Mouse (Mus musculus) erythroid progenitor cell, adult 5-6 weeks (primary cell): ENCODE results near the gene Mettl16. TPM values are rescaled to one million over a fixed set of nuclear protein-coding genes. Genes with fewer than 3 reads are reported as not detected.
A peak's percentile ranks its signal among the peaks of the same experiment; 100 is the strongest.

Source experiments
- ATAC-seq: replicated peaks from 2 replicates; pipeline ENCODE4 v1.8.0; 2016; ENCODE audit warnings: moderate number of reproducible peaks, mild to moderate bottlenecking, moderate TSS enrichment, inconsistent platforms; ENCODE audit not compliant: poor library complexity, low FRiP score, severe bottlenecking
- total RNA-seq, 2 experiments: library from RNA; stranded (forward) in 1 of 2; stranded (reverse) in 1 of 2; fragments of 150-400 nt in 1 of 2; fragments of 186-747, 209-891 nt in 1 of 2; gene quantifications; 2 replicates each; pipeline versions ENCODE4 v1.2.3 to v1.2.4; 2015 to 2017; ENCODE audit warnings: low replicate concordance in 2 of 2

Gene Mettl16
- total RNA-seq, 2 experiments from 2014 or later, result 5.0 to 5.4 TPM

- ATAC-seq, result no peak
Observed at GRCm38 (mm10) chr11:74842045-74842444, 71.4 kb downstream of the Mettl16 start.

- no peak for ATAC-seq
Observed at GRCm38 (mm10) chr11:74842656-74843434, 72.2 kb downstream of the Mettl16 start.

- no peak for ATAC-seq
Observed at GRCm38 (mm10) chr11:74843435-74843714, 72.7 kb downstream of the Mettl16 start.

GRCm38 (mm10) chr11:74843761-74844160 lies 73.1 kb downstream of the Mettl16 start:
- no peak for ATAC-seq

- ATAC-seq, result no peak
Observed at GRCm38 (mm10) chr11:74845784-74846183, 75.2 kb downstream of the Mettl16 start.

- ATAC-seq, result peak; percentile 80
Observed at GRCm38 (mm10) chr11:74847919-74848521, 77.4 kb downstream of the Mettl16 start.

- no peak for ATAC-seq
Observed at GRCm38 (mm10) chr11:74850998-74851661, 80.5 kb downstream of the Mettl16 start.

GRCm38 (mm10) chr11:74857756-74858155 lies 87.1 kb downstream of the Mettl16 start:
- ATAC-seq, result no peak

- no peak for ATAC-seq
Observed at GRCm38 (mm10) chr11:74862129-74862528, 91.5 kb downstream of the Mettl16 start.

GRCm38 (mm10) chr11:74863471-74863870 lies 92.8 kb downstream of the Mettl16 start:
- ATAC-seq, result no peak

- ATAC-seq, result no peak
Observed at GRCm38 (mm10) chr11:74864421-74864820, 93.8 kb downstream of the Mettl16 start.

GRCm38 (mm10) chr11:74865252-74865651 lies 94.6 kb downstream of the Mettl16 start:
- ATAC-seq, result no peak

GRCm38 (mm10) chr11:74866640-74867039 lies 96.0 kb downstream of the Mettl16 start:
- ATAC-seq, result no peak

GRCm38 (mm10) chr11:74867181-74867580 lies 96.6 kb downstream of the Mettl16 start:
- ATAC-seq, result no peak

GRCm38 (mm10) chr11:74868046-74868760 lies 97.6 kb downstream of the Mettl16 start:
- ATAC-seq, result no peak

GRCm38 (mm10) chr11:74869603-74870002 lies 99.0 kb downstream of the Mettl16 start:
- ATAC-seq, result no peak

- ATAC-seq, result no peak
Observed at GRCm38 (mm10) chr11:74870544-74870943, 99.9 kb downstream of the Mettl16 start.

GRCm38 (mm10) chr11:74870991-74871622 lies 100.5 kb downstream of the Mettl16 start:
- ATAC-seq, result no peak

GRCm38 (mm10) chr11:74874630-74875029 lies 104.0 kb downstream of the Mettl16 start:
- 0 out of 2 replicates have a peak, but pooled peaks have one; percentile 15 for ATAC-seq

- no peak for ATAC-seq
Observed at GRCm38 (mm10) chr11:74876801-74877200, 106.2 kb downstream of the Mettl16 start.
